Mouse (Mus musculus) heart, adult 18-20 months (tissue): ENCODE measurements around the gene Rasl11b. TPM values are rescaled to one million over a fixed set of nuclear protein-coding genes. Genes with fewer than 3 reads are reported as not detected.
A peak's percentile ranks its signal among the peaks of the same experiment; 100 is the strongest.

Source experiments
- DNase-seq, 2 experiments: peaks; one replicate each; pipeline ENCODE4 v3.0.0; 2021 to 2022; ENCODE audit warnings: mixed read lengths in 1 of 2
- long read RNA-seq, 2 experiments: library from polyadenylated mRNA; stranded (forward); transcript quantifications; one replicate each; pipeline ENCODE4 v2.0.0; 2021
- total RNA-seq, 2 experiments: library from RNA; stranded (reverse); gene quantifications; 2 replicates each; pipeline ENCODE4 v1.2.3; 2021

Rasl11b gene
- total RNA-seq = 10 to 100 TPM; 28.0 to 31.6 TPM
- long read RNA-seq, experiment 1, transcript Rasl11b-201 (4 exons, 1,812 nt) = major isoform, 31 of 35 reads
- long read RNA-seq, experiment 1, partial matches to known transcripts = 0 of 35 reads
- long read RNA-seq, experiment 1, other reads (novel, unspliced or antisense) = 0 of 35 reads
- long read RNA-seq, experiment 2, transcript Rasl11b-201 (4 exons, 1,812 nt) = major isoform, 8 of 10 reads
- long read RNA-seq, experiment 2, partial matches to known transcripts = 0 of 10 reads
- long read RNA-seq, experiment 2, other reads (novel, unspliced or antisense) = 0 of 10 reads

GRCm38 (mm10) chr5:74194841-74195613, at the start of gene Rasl11b:
Rasl11b (plus strand) TSS chr5:74195286.
- DNase-seq = peak; percentile 96

GRCm38 (mm10) chr5:74147631-74148030, 47.5 kb upstream of the Rasl11b start:
- peak; percentile 57 to 78 for DNase-seq

GRCm38 (mm10) chr5:74149975-74150374, 45.1 kb upstream of the Rasl11b start:
- DNase-seq = no peak

- no peak for DNase-seq
Measured at GRCm38 (mm10) chr5:74151774-74152173, 43.3 kb upstream of the Rasl11b start.

GRCm38 (mm10) chr5:74155860-74156351, 39.2 kb upstream of the Rasl11b start:
- no peak for DNase-seq

GRCm38 (mm10) chr5:74158929-74159632, 36.0 kb upstream of the Rasl11b start:
- no peak for DNase-seq

GRCm38 (mm10) chr5:74159906-74160305, 35.2 kb upstream of the Rasl11b start:
- DNase-seq = peak in 1 of 2 experiments; percentile 14

GRCm38 (mm10) chr5:74160349-74160748, 34.7 kb upstream of the Rasl11b start:
- DNase-seq = no peak

GRCm38 (mm10) chr5:74161297-74161926, 33.7 kb upstream of the Rasl11b start:
- DNase-seq = peak; percentile 51 to 61

- no peak for DNase-seq
Measured at GRCm38 (mm10) chr5:74162013-74162412, 33.1 kb upstream of the Rasl11b start.

GRCm38 (mm10) chr5:74163141-74163540, 31.9 kb upstream of the Rasl11b start:
- DNase-seq = no peak

GRCm38 (mm10) chr5:74164547-74164946, 30.5 kb upstream of the Rasl11b start:
- DNase-seq = no peak

- DNase-seq = no peak
Measured at GRCm38 (mm10) chr5:74166642-74167041, 28.4 kb upstream of the Rasl11b start.

GRCm38 (mm10) chr5:74168085-74168484, 27.0 kb upstream of the Rasl11b start:
- no peak for DNase-seq

- no peak for DNase-seq
Measured at GRCm38 (mm10) chr5:74171768-74172167, 23.3 kb upstream of the Rasl11b start.

- peak; percentile 60 to 61 for DNase-seq
Measured at GRCm38 (mm10) chr5:74172208-74172607, 22.9 kb upstream of the Rasl11b start.

- peak; percentile 51 to 64 for DNase-seq
Measured at GRCm38 (mm10) chr5:74173162-74173844, 21.8 kb upstream of the Rasl11b start.

GRCm38 (mm10) chr5:74175526-74176270, 19.4 kb upstream of the Rasl11b start:
- peak; percentile 57 to 85 for DNase-seq

GRCm38 (mm10) chr5:74180216-74180615, 14.9 kb upstream of the Rasl11b start:
- DNase-seq = no peak

- no peak for DNase-seq
Measured at GRCm38 (mm10) chr5:74183118-74183517, 12.0 kb upstream of the Rasl11b start.

GRCm38 (mm10) chr5:74184607-74185006, 10.5 kb upstream of the Rasl11b start:
- no peak for DNase-seq
